ENCODE assay signal across 10 mouse cellular contexts in the genomic region with DNA sequence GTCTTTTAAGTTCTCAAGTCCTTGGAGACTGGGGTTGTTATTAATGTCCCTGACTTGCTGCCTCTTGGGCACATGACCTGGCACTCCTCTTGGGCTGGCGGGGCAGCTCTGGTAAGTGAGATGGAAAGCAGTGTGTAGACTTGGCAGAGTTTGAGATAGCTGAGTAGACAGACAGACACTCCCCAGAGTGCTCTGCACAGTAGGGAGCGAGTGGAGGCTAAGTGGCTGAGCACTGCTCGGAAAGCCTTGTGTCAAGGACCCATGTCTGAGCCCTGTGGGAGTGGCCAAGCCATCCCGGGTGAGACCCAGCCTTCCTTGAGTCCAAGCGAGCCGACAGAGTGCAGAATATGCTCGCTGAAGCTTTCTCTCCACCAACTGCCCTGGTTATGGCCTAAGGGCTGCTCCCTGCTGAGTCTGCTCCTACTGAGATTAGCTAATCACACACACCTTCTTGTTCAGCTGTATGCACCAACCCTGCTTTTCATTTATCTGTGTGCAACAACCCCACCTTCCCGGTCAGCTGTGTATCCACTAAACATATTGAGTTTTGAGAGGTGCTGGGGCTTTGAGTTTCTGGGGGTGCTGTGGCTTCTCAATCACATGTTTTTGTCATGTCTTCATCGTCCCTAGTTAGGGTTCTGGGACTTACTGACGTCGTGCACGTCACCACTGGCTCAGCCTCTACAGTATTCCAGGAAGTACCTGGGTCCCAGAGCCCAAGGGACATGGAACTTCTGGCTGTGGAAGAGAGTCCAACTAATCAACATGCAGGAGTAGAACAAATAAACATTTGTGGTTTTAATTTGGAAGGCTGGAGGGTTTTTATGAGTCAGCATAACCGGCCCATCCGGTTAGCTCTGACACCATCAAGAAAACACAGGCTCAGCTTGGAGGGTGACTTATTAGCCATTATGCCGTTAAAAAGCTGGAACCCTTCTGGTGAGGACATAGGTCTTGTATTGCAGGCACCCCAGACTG. TPM values are rescaled to one million over a fixed set of nuclear protein-coding genes. Genes with fewer than 3 reads are reported as not detected.
DNase-seq lines count a peak whose midpoint lies in the region; ATAC-seq lines count a peak whose summit lies in the region.
"Had no signal": no experiment of that assay in that cellular context is flagged by ENCODE, and none has a peak within 500 bp of the region (broad histone marks: within the 10 kb centered on the region; RNA-seq: fewer than 3 reads in every experiment).

No protein-coding gene starts in this region.

- peaks cover 57% of the 10 kb centered on the region for H3K4me1 ChIP-seq in liver, embryonic 13.5 days (replicated peaks)
- H3K4me1 ChIP-seq in stomach, embryonic 15.5 days: peaks cover 16% of the 10 kb centered on the region
- peaks cover 13% of the 10 kb centered on the region; the same call in 1 of the 2 replicates for H3K4me1 ChIP-seq in forebrain, embryonic 12.5 days

- peak; percentile 92 for DNase-seq in 416B (ENCODE audit: low read depth)
- DNase-seq in Muller cell, postnatal 12 days (ENCODE audit: inconsistent ontology term): peak; percentile 68
- DNase-seq in heart, adult 9 months (ENCODE audit: low spot score in 2 of 2): peak; percentile 57 to 70
- peak; percentile 83 for DNase-seq in liver, embryonic 13.5 days
- DNase-seq in left cerebral cortex, adult 9 months (ENCODE audit: low spot score in 2 of 2): no peak
- DNase-seq in layer of hippocampus, postnatal 36 days: no peak

- peak overlapping the region; percentile 18 for H3K4me3 ChIP-seq in liver, embryonic 13.5 days (replicated peaks)
- H3K4me3 ChIP-seq in stomach, embryonic 15.5 days (replicated peaks): no peak overlapping the region
- H3K4me3 ChIP-seq in forebrain, embryonic 12.5 days (replicated peaks): no peak overlapping the region
- H3K4me3 ChIP-seq: midbrain, embryonic 12.5 days had no signal

- no peaks in the 10 kb centered on the region for H3K36me3 ChIP-seq in liver, embryonic 13.5 days
- no peaks in the 10 kb centered on the region for H3K36me3 ChIP-seq in stomach, embryonic 15.5 days
- no peaks in the 10 kb centered on the region for H3K36me3 ChIP-seq in forebrain, embryonic 12.5 days (replicated peaks)
- H3K36me3 ChIP-seq: midbrain, embryonic 12.5 days had no signal

- peak overlapping the region; percentile 63 for H3K9ac ChIP-seq in liver, embryonic 13.5 days
- no peak overlapping the region for H3K9ac ChIP-seq in stomach, embryonic 15.5 days
- H3K9ac ChIP-seq in forebrain, embryonic 12.5 days: no peak overlapping the region
- H3K9ac ChIP-seq: midbrain, embryonic 12.5 days had no signal

- H3K27ac ChIP-seq in liver, embryonic 13.5 days: peak overlapping the region; percentile 99
- H3K27ac ChIP-seq in stomach, embryonic 15.5 days: peak overlapping the region; percentile 81
- no peak overlapping the region for H3K27ac ChIP-seq in forebrain, embryonic 12.5 days
- H3K27ac ChIP-seq: midbrain, embryonic 12.5 days had no signal

- peaks cover 30% of the 10 kb centered on the region for H3K27me3 ChIP-seq in liver, embryonic 13.5 days
- no peaks in the 10 kb centered on the region for H3K27me3 ChIP-seq in stomach, embryonic 15.5 days (replicated peaks)
- no peaks in the 10 kb centered on the region for H3K27me3 ChIP-seq in forebrain, embryonic 12.5 days

- WGBS in liver, embryonic 13.5 days (ENCODE audit: insufficient replicate concordance): 30% methylated on average over 15 of the region's 15 CpGs
- 63% methylated on average over 15 of the region's 15 CpGs for WGBS in stomach, embryonic 15.5 days
- 74% methylated on average over 15 of the region's 15 CpGs for WGBS in forebrain, embryonic 12.5 days

- peak; percentile 98 for ATAC-seq in liver, embryonic 13.5 days (ENCODE audit: low read depth)
- peak; percentile 93 for ATAC-seq in stomach, embryonic 15.5 days (ENCODE audit: insufficient read depth, low FRiP score, low read depth)
- ATAC-seq in forebrain, embryonic 12.5 days (ENCODE audit: low FRiP score): no peak

- H3K4me2 ChIP-seq in liver, embryonic 13.5 days: peak overlapping the region; percentile 54
- H3K4me2 ChIP-seq in stomach, embryonic 15.5 days: 0 out of 2 replicates have a peak overlapping the region, but pooled peaks have one; percentile 8
- no peak overlapping the region for H3K4me2 ChIP-seq in forebrain, embryonic 12.5 days
- H3K4me2 ChIP-seq: midbrain, embryonic 12.5 days had no signal

- H3K9me3 ChIP-seq in liver, embryonic 13.5 days (replicated peaks): no peaks in the 10 kb centered on the region
- H3K9me3 ChIP-seq in stomach, embryonic 15.5 days: no peaks in the 10 kb centered on the region
- no peaks in the 10 kb centered on the region for H3K9me3 ChIP-seq in forebrain, embryonic 12.5 days
- H3K9me3 ChIP-seq: midbrain, embryonic 12.5 days had no signal

RNA-seq across cellular contexts. Expression of a gene that starts 16.0 kb away (rescaled TPM):
- 0.39 and 0.40 TPM in 2 replicates for polyA plus RNA-seq in liver, embryonic 13.5 days (2015; fragmentation: Nextera tagmentation; extraction: Ambion mirVana)
- polyA plus RNA-seq in stomach, embryonic 15.5 days (2015; fragmentation: Nextera tagmentation; extraction: Ambion mirVana): 10.1 and 14.3 TPM in 2 replicates
- total RNA-seq in layer of hippocampus, postnatal 36 days (2021): 100 to 1,000 TPM; 425 TPM
- 8.3 and 9.4 TPM in 2 replicates for polyA plus RNA-seq in forebrain, embryonic 12.5 days (2016; fragmentation: Nextera tagmentation; extraction: Ambion mirVana)

RNA-seq across cellular contexts. Expression of a gene that starts 22.4 kb away (rescaled TPM):
- polyA plus RNA-seq in liver, embryonic 13.5 days (2015; fragmentation: Nextera tagmentation; extraction: Ambion mirVana): 0.36 and 0.48 TPM in 2 replicates
- 0.39 TPM in 1 of 2 replicates, not detected in the other for polyA plus RNA-seq in stomach, embryonic 15.5 days (2015; fragmentation: Nextera tagmentation; extraction: Ambion mirVana)
- 1 to 10 TPM; 3.7 to 4.3 TPM for total RNA-seq in layer of hippocampus, postnatal 36 days (2021)
- 0.56 TPM in 1 of 2 replicates, not detected in the other for polyA plus RNA-seq in forebrain, embryonic 12.5 days (2016; fragmentation: Nextera tagmentation; extraction: Ambion mirVana)
- polyA plus RNA-seq: embryonic facial prominence, embryonic 11.5 days; midbrain, embryonic 12.5 days had no signal

RNA-seq across cellular contexts. Expression of a gene that starts 42.4 kb away (rescaled TPM):
- polyA plus RNA-seq in liver, embryonic 13.5 days (2015; fragmentation: Nextera tagmentation; extraction: Ambion mirVana): 0.24 and 0.27 TPM in 2 replicates
- polyA plus RNA-seq in stomach, embryonic 15.5 days (2015; fragmentation: Nextera tagmentation; extraction: Ambion mirVana): not detected in 2 replicates
- not detected for total RNA-seq in layer of hippocampus, postnatal 36 days (2021)
- not detected in 2 replicates for polyA plus RNA-seq in forebrain, embryonic 12.5 days (2016; fragmentation: Nextera tagmentation; extraction: Ambion mirVana)
- polyA plus RNA-seq: embryonic facial prominence, embryonic 11.5 days; midbrain, embryonic 12.5 days had no signal

RNA-seq across cellular contexts. Expression of a gene that starts 50.3 kb away (rescaled TPM):
- 51.4 and 51.5 TPM in 2 replicates for polyA plus RNA-seq in liver, embryonic 13.5 days (2015; fragmentation: Nextera tagmentation; extraction: Ambion mirVana)
- 75.8 and 84.2 TPM in 2 replicates for polyA plus RNA-seq in stomach, embryonic 15.5 days (2015; fragmentation: Nextera tagmentation; extraction: Ambion mirVana)
- total RNA-seq in layer of hippocampus, postnatal 36 days (2021): 10 to 100 TPM; 84.8 to 86.5 TPM
- 47.8 and 52.3 TPM in 2 replicates for polyA plus RNA-seq in forebrain, embryonic 12.5 days (2016; fragmentation: Nextera tagmentation; extraction: Ambion mirVana)

RNA-seq across cellular contexts. Expression of a gene that starts 50.3 kb away (rescaled TPM):
- polyA plus RNA-seq in liver, embryonic 13.5 days (2015; fragmentation: Nextera tagmentation; extraction: Ambion mirVana): 66.7 and 68.0 TPM in 2 replicates
- polyA plus RNA-seq in stomach, embryonic 15.5 days (2015; fragmentation: Nextera tagmentation; extraction: Ambion mirVana): 89.4 and 91.5 TPM in 2 replicates
- 10 to 100 TPM; 71.9 to 73.9 TPM for total RNA-seq in layer of hippocampus, postnatal 36 days (2021)
- polyA plus RNA-seq in forebrain, embryonic 12.5 days (2016; fragmentation: Nextera tagmentation; extraction: Ambion mirVana): 170 and 179 TPM in 2 replicates

Comparison
In these comparisons a context has a peak if more than half of its experiments do, and no peak if none do; other contexts are left out.
1. DNase-seq: peak in 416B (single experiment), Muller cell, postnatal 12 days (single experiment), heart, adult 9 months (2 of 2) and liver, embryonic 13.5 days (single experiment); none in left cerebral cortex, adult 9 months (0 of 2) and layer of hippocampus, postnatal 36 days (0 of 2).